Mouse (Mus musculus): ENCODE measurements around the gene Zfp706.

- TF ChIP-seq CTCF (conservative IDR thresholded peaks at IDR 0.05; ENCODE audit: low read length): no peak
- TF ChIP-seq NANOG (IDR thresholded peaks at IDR 0.05; ENCODE audit: borderline replicate concordance, low read length): no peak
- TF ChIP-seq POU5F1 (IDR thresholded peaks at IDR 0.05; ENCODE audit: borderline replicate concordance, low read length): no peak
These were observed 32.3 kb downstream of the Zfp706 start for GRCm38 (mm10) chr15:36975256-36975620.

Data from E14TG2a.4 (cell line).